Mouse (Mus musculus): ENCODE measurements around the gene Tln2. TPM values are rescaled to one million over a fixed set of nuclear protein-coding genes. Genes with fewer than 3 reads are reported as not detected.

Tln2 gene
- polyA plus RNA-seq, 1 experiment: 33.0 TPM

GRCm38 (mm10) chr9:67209451-67209850 is 350.1 kb downstream of the Tln2 start:
- 93% methylated on average over 9 of the region's 9 CpGs for WGBS
- Histone ChIP-seq H3K4me3 (ENCODE audit: insufficient read depth, low read depth, low read length) (no peak overlapping the region), H3K27ac (ENCODE audit: insufficient read depth, low read depth, low read length) (no peak overlapping the region), H3K4me1 (ENCODE audit: control insufficient read depth, insufficient read depth, low read length) (no peaks in the 10 kb centered on the region)
- no peak for TF ChIP-seq POLR2A (IDR thresholded peaks at IDR 0.05; ENCODE audit: insufficient read depth, low read depth, low read length)
- TF ChIP-seq CTCF (IDR thresholded peaks at IDR 0.05; ENCODE audit: insufficient read depth, low read depth, low read length): no peak

- WGBS: 40% methylated on average over 3 of the region's 3 CpGs
- no peaks in the 10 kb centered on the region for H3K4me1 ChIP-seq (ENCODE audit: control insufficient read depth, insufficient read depth, low read length)
Observed at GRCm38 (mm10) chr9:67208420-67208819, 351.1 kb downstream of the Tln2 start.

GRCm38 (mm10) chr9:67205175-67205574 is 354.3 kb downstream of the Tln2 start:
- Histone ChIP-seq H3K27ac (ENCODE audit: insufficient read depth, low read depth, low read length) (no peak overlapping the region), H3K4me3 (ENCODE audit: insufficient read depth, low read depth, low read length) (no peak overlapping the region), H3K4me1 (ENCODE audit: control insufficient read depth, insufficient read depth, low read length) (no peaks in the 10 kb centered on the region)
- 83% methylated on average over 4 of the region's 4 CpGs for WGBS
- TF ChIP-seq POLR2A (IDR thresholded peaks at IDR 0.05; ENCODE audit: insufficient read depth, low read depth, low read length): no peak
- no peak for TF ChIP-seq CTCF (IDR thresholded peaks at IDR 0.05; ENCODE audit: insufficient read depth, low read depth, low read length)

More at GRCm38 (mm10) chr9:67208420-67208819, 351.1 kb downstream of the Tln2 start:
- TF ChIP-seq POLR2A (IDR thresholded peaks at IDR 0.05; ENCODE audit: insufficient read depth, low read depth, low read length) (no peak), CTCF (IDR thresholded peaks at IDR 0.05; ENCODE audit: insufficient read depth, low read depth, low read length) (no peak)
- Histone ChIP-seq H3K4me3 (ENCODE audit: insufficient read depth, low read depth, low read length) (no peak overlapping the region), H3K27ac (ENCODE audit: insufficient read depth, low read depth, low read length) (no peak overlapping the region)

GRCm38 (mm10) chr9:67196609-67197008 is 362.9 kb downstream of the Tln2 start:
- TF ChIP-seq POLR2A (IDR thresholded peaks at IDR 0.05; ENCODE audit: insufficient read depth, low read depth, low read length) (no peak), CTCF (IDR thresholded peaks at IDR 0.05; ENCODE audit: insufficient read depth, low read depth, low read length) (no peak)
- Histone ChIP-seq H3K27ac (ENCODE audit: insufficient read depth, low read depth, low read length) (no peak overlapping the region), H3K4me3 (ENCODE audit: insufficient read depth, low read depth, low read length) (no peak overlapping the region), H3K4me1 (ENCODE audit: control insufficient read depth, insufficient read depth, low read length) (no peaks in the 10 kb centered on the region)
- 95% methylated on average over 8 of the region's 8 CpGs for WGBS

- TF ChIP-seq POLR2A (IDR thresholded peaks at IDR 0.05; ENCODE audit: insufficient read depth, low read depth, low read length) (no peak), CTCF (IDR thresholded peaks at IDR 0.05; ENCODE audit: insufficient read depth, low read depth, low read length) (no peak)
- Histone ChIP-seq H3K4me1 (ENCODE audit: control insufficient read depth, insufficient read depth, low read length) (no peaks in the 10 kb centered on the region), H3K4me3 (ENCODE audit: insufficient read depth, low read depth, low read length) (no peak overlapping the region), H3K27ac (ENCODE audit: insufficient read depth, low read depth, low read length) (no peak overlapping the region)
- 39% methylated on average over 7 of the region's 7 CpGs for WGBS
Observed at GRCm38 (mm10) chr9:67195306-67195705, 364.2 kb downstream of the Tln2 start.

- H3K4me1 ChIP-seq (ENCODE audit: control insufficient read depth, insufficient read depth, low read length): no peaks in the 10 kb centered on the region
- H3K27ac ChIP-seq (ENCODE audit: insufficient read depth, low read depth, low read length): no peak overlapping the region
- 71% methylated on average over 10 of the region's 10 CpGs for WGBS
- no peak overlapping the region for H3K4me3 ChIP-seq (ENCODE audit: insufficient read depth, low read depth, low read length)
- no peak for TF ChIP-seq POLR2A (IDR thresholded peaks at IDR 0.05; ENCODE audit: insufficient read depth, low read depth, low read length)
- TF ChIP-seq CTCF (IDR thresholded peaks at IDR 0.05; ENCODE audit: insufficient read depth, low read depth, low read length): no peak
Observed at GRCm38 (mm10) chr9:67191488-67192331, 367.8 kb downstream of the Tln2 start.

GRCm38 (mm10) chr9:67187686-67188085 is 371.8 kb downstream of the Tln2 start:
- H3K27ac ChIP-seq (ENCODE audit: insufficient read depth, low read depth, low read length): no peak overlapping the region

GRCm38 (mm10) chr9:67187182-67187581 is 372.3 kb downstream of the Tln2 start:
- 51% methylated on average over 4 of the region's 4 CpGs for WGBS
- Histone ChIP-seq H3K4me1 (ENCODE audit: control insufficient read depth, insufficient read depth, low read length) (no peaks in the 10 kb centered on the region), H3K27ac (ENCODE audit: insufficient read depth, low read depth, low read length) (no peak overlapping the region), H3K4me3 (ENCODE audit: insufficient read depth, low read depth, low read length) (no peak overlapping the region)
- no peak for TF ChIP-seq POLR2A (IDR thresholded peaks at IDR 0.05; ENCODE audit: insufficient read depth, low read depth, low read length)
- TF ChIP-seq CTCF (IDR thresholded peaks at IDR 0.05; ENCODE audit: insufficient read depth, low read depth, low read length): no peak

More at GRCm38 (mm10) chr9:67187686-67188085, 371.8 kb downstream of the Tln2 start:
- Histone ChIP-seq H3K4me3 (ENCODE audit: insufficient read depth, low read depth, low read length) (no peak overlapping the region), H3K4me1 (ENCODE audit: control insufficient read depth, insufficient read depth, low read length) (no peaks in the 10 kb centered on the region)
- WGBS: 79% methylated on average over 5 of the region's 5 CpGs
- TF ChIP-seq POLR2A (IDR thresholded peaks at IDR 0.05; ENCODE audit: insufficient read depth, low read depth, low read length) (no peak), CTCF (IDR thresholded peaks at IDR 0.05; ENCODE audit: insufficient read depth, low read depth, low read length) (no peak)

GRCm38 (mm10) chr9:67184556-67184955 is 374.9 kb downstream of the Tln2 start:
- WGBS: 85% methylated on average over 2 of the region's 2 CpGs
- no peak overlapping the region for H3K27ac ChIP-seq (ENCODE audit: insufficient read depth, low read depth, low read length)
- no peak for TF ChIP-seq POLR2A (IDR thresholded peaks at IDR 0.05; ENCODE audit: insufficient read depth, low read depth, low read length)
- TF ChIP-seq CTCF (IDR thresholded peaks at IDR 0.05; ENCODE audit: insufficient read depth, low read depth, low read length): no peak
- H3K4me1 ChIP-seq (ENCODE audit: control insufficient read depth, insufficient read depth, low read length): no peaks in the 10 kb centered on the region
- no peak overlapping the region for H3K4me3 ChIP-seq (ENCODE audit: insufficient read depth, low read depth, low read length)

Measured in olfactory bulb, adult 2 months (tissue).